Mouse (Mus musculus) 3134 (cell line): ENCODE results near the gene Zfp451.
"Not testable (repeated sequence)": the region's sequence is repeated elsewhere in the genome, so short reads cannot be mapped to it uniquely, and the experiment has no call there.

Experiments
- DNase-seq: peaks from one replicate; pipeline ENCODE4 v3.0.0-alpha.2; 2011; ENCODE audit warnings: low spot score; ENCODE audit not compliant: insufficient read length; ENCODE audit errors: extremely low read depth

Zfp451 gene

GRCm38 (mm10) chr1:33813868-33814794, at the start of gene Zfp451:
Gene Zfp451 (minus strand): TSS chr1:33814595.
- peak; percentile 93 for DNase-seq

GRCm38 (mm10) chr1:33846807-33847206, 32.4 kb upstream of the Zfp451 start:
- no peak for DNase-seq

GRCm38 (mm10) chr1:33843823-33844222, 29.4 kb upstream of the Zfp451 start:
- no peak for DNase-seq

- DNase-seq, result not testable (repeated sequence)
Observed at GRCm38 (mm10) chr1:33838952-33839351, 24.6 kb upstream of the Zfp451 start.

GRCm38 (mm10) chr1:33830586-33830985, 16.2 kb upstream of the Zfp451 start:
- DNase-seq, result no peak

GRCm38 (mm10) chr1:33817931-33818330, 3.5 kb upstream of the Zfp451 start:
- DNase-seq, result no peak

GRCm38 (mm10) chr1:33813495-33813867, 914 bp downstream of the Zfp451 start:
- DNase-seq, result no peak

GRCm38 (mm10) chr1:33803323-33803722, 11.1 kb downstream of the Zfp451 start:
- no peak for DNase-seq

- no peak for DNase-seq
Observed at GRCm38 (mm10) chr1:33799620-33800019, 14.8 kb downstream of the Zfp451 start.

- DNase-seq, result no peak
Observed at GRCm38 (mm10) chr1:33788493-33788892, 25.9 kb downstream of the Zfp451 start.

- DNase-seq, result no peak
Observed at GRCm38 (mm10) chr1:33788072-33788471, 26.3 kb downstream of the Zfp451 start.

GRCm38 (mm10) chr1:33784561-33784960, 29.8 kb downstream of the Zfp451 start:
- DNase-seq, result no peak

- no peak for DNase-seq
Observed at GRCm38 (mm10) chr1:33776175-33776611, 38.2 kb downstream of the Zfp451 start.

GRCm38 (mm10) chr1:33772106-33772505, 42.3 kb downstream of the Zfp451 start:
- no peak for DNase-seq

- no peak for DNase-seq
Observed at GRCm38 (mm10) chr1:33771621-33772020, 42.8 kb downstream of the Zfp451 start.

GRCm38 (mm10) chr1:33768827-33769226, 45.6 kb downstream of the Zfp451 start:
- DNase-seq, result no peak

- no peak for DNase-seq
Observed at GRCm38 (mm10) chr1:33768091-33768787, 46.2 kb downstream of the Zfp451 start.

- DNase-seq, result no peak
Observed at GRCm38 (mm10) chr1:33766520-33767508, 47.6 kb downstream of the Zfp451 start.

GRCm38 (mm10) chr1:33765468-33766080, 48.8 kb downstream of the Zfp451 start:
- DNase-seq, result no peak

GRCm38 (mm10) chr1:33763826-33764225, 50.6 kb downstream of the Zfp451 start:
- DNase-seq, result no peak
